Mouse (Mus musculus) ES-Bruce4 (cell line): Measurements from ENCODE around the gene Pnpla2.

ENCODE experiments used
- CTCF ChIP-seq: IDR thresholded peaks from one replicate; pipeline ENCODE4 v1.8.1; 2011; ENCODE audit warnings: low read depth, low read length
- POLR2A ChIP-seq: IDR thresholded peaks from one replicate; pipeline ENCODE4 v1.8.1; 2011; ENCODE audit warnings: low read length; ENCODE audit not compliant: insufficient read depth

DNA sequence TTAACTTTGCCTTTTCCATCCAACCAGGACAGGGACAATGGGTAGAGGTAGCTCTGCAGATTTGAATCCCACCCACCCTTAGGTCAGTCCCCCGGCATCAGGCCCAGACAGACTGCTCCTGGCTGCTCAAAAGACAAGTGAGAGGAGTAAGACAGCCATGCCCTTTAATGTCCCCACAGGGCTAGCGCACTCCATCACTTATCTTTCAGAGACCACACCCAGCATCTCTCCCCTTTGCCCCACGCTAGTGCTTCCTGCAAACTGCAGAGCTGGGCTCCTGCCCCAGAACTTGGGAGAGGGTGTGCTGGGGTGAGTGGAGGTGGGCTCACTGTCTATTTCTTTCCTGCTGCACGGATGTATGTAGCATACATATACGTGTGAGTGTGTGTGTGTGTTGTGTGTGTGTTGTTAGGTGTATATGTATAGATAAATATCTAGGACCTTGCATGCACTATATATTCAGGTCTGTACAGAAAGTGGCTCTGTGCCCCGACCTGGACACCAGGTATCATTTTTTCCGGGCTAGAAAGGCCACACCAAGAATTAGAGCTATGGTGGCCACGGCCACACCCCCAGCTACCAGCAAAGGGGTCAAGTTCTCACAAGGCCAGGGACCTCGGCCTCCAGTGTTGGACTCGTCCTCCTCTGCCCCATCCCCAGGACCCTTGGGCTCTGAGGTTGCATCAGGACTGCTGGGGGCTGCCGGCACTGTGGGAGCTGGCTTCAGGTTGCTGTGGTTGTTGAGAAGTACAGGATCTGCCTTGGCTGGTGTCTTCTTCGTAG is 27.9 kb upstream of the Pnpla2 start:
- no peak for TF ChIP-seq CTCF
- no peak for TF ChIP-seq POLR2A
